Mouse (Mus musculus) embryonic facial prominence, embryonic 11.5 days (tissue): Measurements from ENCODE around the gene Gm19684. TPM values are rescaled to one million over a fixed set of nuclear protein-coding genes. Genes with fewer than 3 reads are reported as not detected.
A peak's percentile ranks its signal among the peaks of the same experiment; 100 is the strongest.
"Not testable (repeated sequence)": the region's sequence is repeated elsewhere in the genome, so short reads cannot be mapped to it uniquely, and the experiment has no call there.

Experiments used
- ATAC-seq: fragments of 200-750 bp; cut with Nextera tagmentation; replicated peaks from 2 replicates; pipeline ENCODE4 v1.8.0; 2017; ENCODE audit warnings: low read depth; ENCODE audit not compliant: insufficient number of reproducible peaks, low FRiP score, low TSS enrichment
- DNase-seq: peaks from one replicate; pipeline ENCODE4 v3.0.0-alpha.2; 2015; ENCODE audit warnings: low spot score
- H3K27ac ChIP-seq: fragments of 300-500 bp; sonication (generic); replicated peaks from 2 replicates; pipeline ENCODE4 v1.5.1; 2014; ENCODE audit warnings: mild to moderate bottlenecking, low read depth, low read length, control low read depth
- H3K27me3 ChIP-seq: fragments of 300-500 bp; sonication (generic); 2 replicates; pipeline ENCODE4 v1.6.1; 2014; ENCODE audit warnings: mild to moderate bottlenecking, low read length, moderate library complexity, mixed read lengths; ENCODE audit not compliant: control insufficient read depth, insufficient read depth
- H3K36me3 ChIP-seq: fragments of 300-500 bp; sonication (generic); replicated peaks from 2 replicates; pipeline ENCODE4 v1.6.1; 2014; ENCODE audit warnings: low read depth, mild to moderate bottlenecking, low read length, moderate library complexity, mixed read lengths; ENCODE audit not compliant: control insufficient read depth, insufficient read depth
- H3K4me1 ChIP-seq: fragments of 300-500 bp; sonication (generic); 2 replicates; pipeline ENCODE4 v1.6.1; 2014; ENCODE audit warnings: low read length, mixed read lengths; ENCODE audit not compliant: control insufficient read depth, insufficient read depth
- H3K4me2 ChIP-seq: fragments of 300-500 bp; sonication (generic); 2 replicates; pipeline ENCODE4 v1.6.1; 2014; ENCODE audit warnings: low read depth, mild to moderate bottlenecking, control low read depth, low read length, moderate library complexity
- H3K4me3 ChIP-seq: fragments of 300-500 bp; sonication (generic); 2 replicates; pipeline ENCODE4 v1.5.1; 2014; ENCODE audit warnings: low read depth, low read length, control low read depth
- H3K9ac ChIP-seq: fragments of 300-500 bp; sonication (generic); replicated peaks from 2 replicates; pipeline ENCODE4 v1.6.1; 2014; ENCODE audit warnings: mild to moderate bottlenecking, control low read depth, low read length
- H3K9me3 ChIP-seq: fragments of 300-500 bp; sonication (generic); replicated peaks from 2 replicates; pipeline ENCODE4 v1.6.1; 2016; ENCODE audit warnings: mild to moderate bottlenecking, low read length, inconsistent platforms, mixed read lengths; ENCODE audit not compliant: control insufficient read depth
- WGBS: fragments of 180-500 bp; shearing (Covaris S2); extraction: QIAGEN DNeasy Blood & Tissue Kit; methylation state at CpG from one replicate; pipeline ENCODE4 v1.1.7; 2014; 5-methylcytosine and 5-hydroxymethylcytosine counted together
- polyA plus RNA-seq: library from polyadenylated mRNA; unstranded; fragments of >200 nt; fragmentation: Nextera tagmentation; extraction: Ambion mirVana; gene quantifications from 2 replicates; pipeline ENCODE4 v1.2.1, GENCODE M21; 2014

Gm19684 gene
- polyA plus RNA-seq = not detected in 2 replicates

GRCm38 (mm10) chr17:36121352-36122020, at the start of gene Gm19684:
Gene Gm19684, plus strand, starts transcription at chr17:36121678.
- not testable (repeated sequence) for H3K4me3 ChIP-seq, ATAC-seq, H3K27ac ChIP-seq, H3K9me3 ChIP-seq, H3K9ac ChIP-seq, H3K27me3 ChIP-seq, H3K4me2 ChIP-seq, H3K36me3 ChIP-seq, H3K4me1 ChIP-seq
- WGBS = 5% methylated on average over 8 of the region's 8 CpGs
- DNase-seq = peak; percentile 35

GRCm38 (mm10) chr17:36081901-36082300, 39.6 kb upstream of the Gm19684 start:
- H3K4me3 ChIP-seq, H3K9ac ChIP-seq, H3K4me2 ChIP-seq, H3K4me1 ChIP-seq, H3K9me3 ChIP-seq, H3K27ac ChIP-seq, H3K36me3 ChIP-seq, ATAC-seq, DNase-seq: not testable (repeated sequence)
- peaks cover 12% of the 10 kb centered on the region for H3K27me3 ChIP-seq

- not testable (repeated sequence) for H3K27ac ChIP-seq
- peaks cover 12% of the 10 kb centered on the region for H3K27me3 ChIP-seq
Measured at GRCm38 (mm10) chr17:36082519-36083232, 38.8 kb upstream of the Gm19684 start.

GRCm38 (mm10) chr17:36083266-36083869, 38.1 kb upstream of the Gm19684 start:
- Histone ChIP-seq H3K27ac (no peak overlapping the region), H3K36me3 (no peaks in the 10 kb centered on the region), H3K4me2 (peak overlapping the region; percentile 66), H3K9ac (peak overlapping the region; percentile 52), H3K4me1 (no peaks in the 10 kb centered on the region), H3K9me3 (no peaks in the 10 kb centered on the region), H3K27me3 (peaks cover 12% of the 10 kb centered on the region), H3K4me3 (peak overlapping the region; percentile 38)
- ATAC-seq = peak; percentile 68
- peak; percentile 65 for DNase-seq
- WGBS = under 1% methylated on average over 46 of the region's 46 CpGs

More at GRCm38 (mm10) chr17:36082519-36083232, 38.8 kb upstream of the Gm19684 start:
- H3K9ac ChIP-seq, H3K4me1 ChIP-seq, H3K36me3 ChIP-seq, ATAC-seq, DNase-seq, H3K9me3 ChIP-seq: not testable (repeated sequence)
- peak overlapping the region; percentile 38 for H3K4me3 ChIP-seq
- 48% methylated on average over 3 of the region's 6 CpGs for WGBS
- peak overlapping the region; percentile 66 for H3K4me2 ChIP-seq

GRCm38 (mm10) chr17:36083870-36084451, 37.5 kb upstream of the Gm19684 start:
- Histone ChIP-seq H3K9me3 (no peaks in the 10 kb centered on the region), H3K4me3 (peak overlapping the region; percentile 38), H3K27me3 (peaks cover 12% of the 10 kb centered on the region), H3K4me1 (no peaks in the 10 kb centered on the region), H3K9ac (peak overlapping the region; percentile 52), H3K27ac (no peak overlapping the region), H3K4me2 (peak overlapping the region; percentile 66), H3K36me3 (no peaks in the 10 kb centered on the region)
- under 1% methylated on average over 41 of the region's 42 CpGs for WGBS
- DNase-seq (no peak), ATAC-seq (peak; percentile 41)

- ATAC-seq, H3K4me1 ChIP-seq, H3K4me2 ChIP-seq, H3K9me3 ChIP-seq, H3K36me3 ChIP-seq, H3K4me3 ChIP-seq, DNase-seq, H3K9ac ChIP-seq, H3K27ac ChIP-seq: not testable (repeated sequence)
- H3K27me3 ChIP-seq = peaks cover 12% of the 10 kb centered on the region
- WGBS = 75% methylated on average over 1 of the region's 1 CpGs
Measured at GRCm38 (mm10) chr17:36085976-36086375, 35.5 kb upstream of the Gm19684 start.

- H3K4me1 ChIP-seq, H3K9ac ChIP-seq, H3K27me3 ChIP-seq, H3K4me2 ChIP-seq, DNase-seq, H3K27ac ChIP-seq, H3K4me3 ChIP-seq, H3K9me3 ChIP-seq, H3K36me3 ChIP-seq, ATAC-seq: not testable (repeated sequence)
- no CpG with 5 or more reads among the region's 2 CpGs for WGBS
Measured at GRCm38 (mm10) chr17:36091933-36092332, 29.5 kb upstream of the Gm19684 start.
